Mouse (Mus musculus): Measurements from ENCODE around the gene Tbc1d19. TPM values are rescaled to one million over a fixed set of nuclear protein-coding genes. Genes with fewer than 3 reads are reported as not detected.

Tbc1d19 gene
- polyA plus RNA-seq, 1 experiment from 2014 or later: 36.7 TPM

- Histone ChIP-seq H3K4me2 (no peak overlapping the region), H3K4me3 (replicated peaks) (no peak overlapping the region), H3K9me3 (no peaks in the 10 kb centered on the region), H3K27ac (no peak overlapping the region), H3K27me3 (replicated peaks) (no peaks in the 10 kb centered on the region), H3K4me1 (no peaks in the 10 kb centered on the region), H3K9ac (no peak overlapping the region), H3K36me3 (0 out of 2 replicates have a peak, but pooled peaks cover 3% of the 10 kb centered on the region)
- ATAC-seq (ENCODE audit: insufficient read depth, low FRiP score, low read depth): no peak
- 78% methylated on average over 5 of the region's 5 CpGs for WGBS
Observed at GRCm38 (mm10) chr5:53852574-53852973, 43.2 kb downstream of the Tbc1d19 start.

- H3K4me2 ChIP-seq: no peak overlapping the region
- no peak overlapping the region for H3K4me3 ChIP-seq (replicated peaks)
- no peaks in the 10 kb centered on the region for H3K27me3 ChIP-seq (replicated peaks)
- H3K27ac ChIP-seq: no peak overlapping the region
- whole genome bisulfite sequencing: 74% methylated on average over 6 of the region's 6 CpGs
- H3K36me3 ChIP-seq: 0 out of 2 replicates have a peak, but pooled peaks cover 8% of the 10 kb centered on the region
- H3K9me3 ChIP-seq: no peaks in the 10 kb centered on the region
- ATAC-seq (ENCODE audit: insufficient read depth, low FRiP score, low read depth): no peak
- H3K4me1 ChIP-seq: no peaks in the 10 kb centered on the region
- H3K9ac ChIP-seq: no peak overlapping the region
Observed at GRCm38 (mm10) chr5:53854561-53854960, 45.2 kb downstream of the Tbc1d19 start.

- Histone ChIP-seq H3K9ac (no peak overlapping the region), H3K27ac (no peak overlapping the region), H3K4me3 (replicated peaks) (no peak overlapping the region), H3K27me3 (replicated peaks) (no peaks in the 10 kb centered on the region), H3K9me3 (no peaks in the 10 kb centered on the region), H3K4me1 (no peaks in the 10 kb centered on the region), H3K4me2 (no peak overlapping the region), H3K36me3 (0 out of 2 replicates have a peak, but pooled peaks cover 8% of the 10 kb centered on the region)
- 83% methylated on average over 6 of the region's 6 CpGs for WGBS
- no peak for ATAC-seq (ENCODE audit: insufficient read depth, low FRiP score, low read depth)
Observed at GRCm38 (mm10) chr5:53856011-53856410, 46.6 kb downstream of the Tbc1d19 start.

GRCm38 (mm10) chr5:53865146-53865545, 55.7 kb downstream of the Tbc1d19 start:
- no peak overlapping the region for H3K9ac ChIP-seq
- H3K9me3 ChIP-seq: no peaks in the 10 kb centered on the region
- WGBS: 73% methylated on average over 5 of the region's 5 CpGs
- no peak overlapping the region for H3K4me2 ChIP-seq
- no peaks in the 10 kb centered on the region for H3K36me3 ChIP-seq
- ATAC-seq (ENCODE audit: insufficient read depth, low FRiP score, low read depth): no peak
- H3K4me1 ChIP-seq: no peaks in the 10 kb centered on the region
- no peak overlapping the region for H3K4me3 ChIP-seq (replicated peaks)
- H3K27me3 ChIP-seq (replicated peaks): no peaks in the 10 kb centered on the region
- H3K27ac ChIP-seq: no peak overlapping the region

- Histone ChIP-seq H3K4me2 (no peak overlapping the region), H3K9me3 (no peaks in the 10 kb centered on the region), H3K4me3 (replicated peaks) (no peak overlapping the region), H3K27ac (no peak overlapping the region), H3K9ac (no peak overlapping the region), H3K4me1 (no peaks in the 10 kb centered on the region), H3K36me3 (no peaks in the 10 kb centered on the region), H3K27me3 (replicated peaks) (no peaks in the 10 kb centered on the region)
- WGBS: 84% methylated on average over 6 of the region's 6 CpGs
- ATAC-seq (ENCODE audit: insufficient read depth, low FRiP score, low read depth): no peak
Observed at GRCm38 (mm10) chr5:53865991-53866390, 56.6 kb downstream of the Tbc1d19 start.

GRCm38 (mm10) chr5:53871665-53872312, 62.4 kb downstream of the Tbc1d19 start:
- Histone ChIP-seq H3K27me3 (replicated peaks) (no peaks in the 10 kb centered on the region), H3K4me3 (replicated peaks) (no peak overlapping the region), H3K9ac (no peak overlapping the region), H3K4me1 (no peaks in the 10 kb centered on the region), H3K4me2 (no peak overlapping the region), H3K27ac (no peak overlapping the region), H3K9me3 (no peaks in the 10 kb centered on the region), H3K36me3 (no peaks in the 10 kb centered on the region)
- ATAC-seq (ENCODE audit: insufficient read depth, low FRiP score, low read depth): no peak
- WGBS: 28% methylated on average over 6 of the region's 6 CpGs

GRCm38 (mm10) chr5:53874966-53875365, 65.6 kb downstream of the Tbc1d19 start:
- ATAC-seq (ENCODE audit: insufficient read depth, low FRiP score, low read depth): no peak
- Histone ChIP-seq H3K9me3 (no peaks in the 10 kb centered on the region), H3K36me3 (no peaks in the 10 kb centered on the region), H3K9ac (no peak overlapping the region), H3K4me3 (replicated peaks) (no peak overlapping the region), H3K27me3 (replicated peaks) (no peaks in the 10 kb centered on the region), H3K27ac (no peak overlapping the region), H3K4me1 (no peaks in the 10 kb centered on the region), H3K4me2 (no peak overlapping the region)
- WGBS: 89% methylated on average over 3 of the region's 3 CpGs

- Histone ChIP-seq H3K36me3 (no peaks in the 10 kb centered on the region), H3K27ac (no peak overlapping the region; the same call in 1 of the 2 replicates), H3K4me3 (replicated peaks) (no peak overlapping the region), H3K9me3 (no peaks in the 10 kb centered on the region), H3K9ac (no peak overlapping the region), H3K4me1 (no peaks in the 10 kb centered on the region), H3K4me2 (no peak overlapping the region), H3K27me3 (replicated peaks) (no peaks in the 10 kb centered on the region)
- ATAC-seq (ENCODE audit: insufficient read depth, low FRiP score, low read depth): no peak
- WGBS: 44% methylated on average over 4 of the region's 4 CpGs
Observed at GRCm38 (mm10) chr5:53880724-53881123, 71.3 kb downstream of the Tbc1d19 start.

GRCm38 (mm10) chr5:53881381-53881990, 72.1 kb downstream of the Tbc1d19 start:
- ATAC-seq (ENCODE audit: insufficient read depth, low FRiP score, low read depth): no peak
- H3K4me3 ChIP-seq (replicated peaks): no peak overlapping the region
- H3K4me2 ChIP-seq: no peak overlapping the region
- 57% methylated on average over 4 of the region's 4 CpGs for WGBS
- H3K27me3 ChIP-seq (replicated peaks): no peaks in the 10 kb centered on the region
- no peaks in the 10 kb centered on the region for H3K36me3 ChIP-seq
- no peaks in the 10 kb centered on the region for H3K9me3 ChIP-seq
- no peak overlapping the region for H3K27ac ChIP-seq
- H3K4me1 ChIP-seq: no peaks in the 10 kb centered on the region
- no peak overlapping the region for H3K9ac ChIP-seq

- H3K4me1 ChIP-seq: no peaks in the 10 kb centered on the region
- no peak overlapping the region for H3K27ac ChIP-seq
- H3K9ac ChIP-seq: no peak overlapping the region; the same call in 1 of the 2 replicates
- H3K4me3 ChIP-seq (replicated peaks): no peak overlapping the region
- no peaks in the 10 kb centered on the region for H3K36me3 ChIP-seq
- no peaks in the 10 kb centered on the region for H3K9me3 ChIP-seq
- ATAC-seq (ENCODE audit: insufficient read depth, low FRiP score, low read depth): no peak
- H3K4me2 ChIP-seq: no peak overlapping the region
- H3K27me3 ChIP-seq (replicated peaks): no peaks in the 10 kb centered on the region
- WGBS: 70% methylated on average over 9 of the region's 9 CpGs
Observed at GRCm38 (mm10) chr5:53901406-53901805, 92.0 kb downstream of the Tbc1d19 start.

- no peak overlapping the region for H3K4me3 ChIP-seq (replicated peaks)
- 57% methylated on average over 3 of the region's 3 CpGs for WGBS
- no peaks in the 10 kb centered on the region for H3K4me1 ChIP-seq
- H3K9ac ChIP-seq: no peak overlapping the region
- H3K36me3 ChIP-seq: no peaks in the 10 kb centered on the region
- H3K27me3 ChIP-seq (replicated peaks): no peaks in the 10 kb centered on the region
- H3K4me2 ChIP-seq: no peak overlapping the region
- H3K9me3 ChIP-seq: no peaks in the 10 kb centered on the region
- ATAC-seq (ENCODE audit: insufficient read depth, low FRiP score, low read depth): no peak
- no peak overlapping the region for H3K27ac ChIP-seq
Observed at GRCm38 (mm10) chr5:53902757-53903156, 93.4 kb downstream of the Tbc1d19 start.

- no peak overlapping the region for H3K27ac ChIP-seq
- H3K4me3 ChIP-seq (replicated peaks): no peak overlapping the region
- no peak for ATAC-seq (ENCODE audit: insufficient read depth, low FRiP score, low read depth)
- peaks cover 4% of the 10 kb centered on the region; the same call in 1 of the 2 replicates for H3K9me3 ChIP-seq
- 85% methylated on average over 3 of the region's 3 CpGs for WGBS
- H3K4me2 ChIP-seq: no peak overlapping the region
- no peak overlapping the region for H3K9ac ChIP-seq
- H3K36me3 ChIP-seq: no peaks in the 10 kb centered on the region
- H3K27me3 ChIP-seq (replicated peaks): no peaks in the 10 kb centered on the region
- no peaks in the 10 kb centered on the region for H3K4me1 ChIP-seq
Observed at GRCm38 (mm10) chr5:53909201-53909600, 99.8 kb downstream of the Tbc1d19 start.

Data from stomach, embryonic 15.5 days (tissue).